Mouse (Mus musculus) embryonic facial prominence, embryonic 10.5 days (tissue): ENCODE results near the gene Tram1l1. TPM values are rescaled to one million over a fixed set of nuclear protein-coding genes. Genes with fewer than 3 reads are reported as not detected.
"Not testable (repeated sequence)": the region's sequence is repeated elsewhere in the genome, so short reads cannot be mapped to it uniquely, and the experiment has no call there.

Experiments
- DNase-seq: peaks from one replicate; pipeline ENCODE4 v3.0.0-alpha.2; 2017; ENCODE audit warnings: low spot score
- H3K27ac ChIP-seq: fragments of 300-500 bp; sonication (generic); replicated peaks from 2 replicates; pipeline ENCODE4 v1.5.1; 2016; ENCODE audit warnings: mild to moderate bottlenecking
- H3K27me3 ChIP-seq: fragments of 300-500 bp; sonication (generic); replicated peaks from 2 replicates; pipeline ENCODE4 v1.6.1; 2016; ENCODE audit warnings: low read depth, mild to moderate bottlenecking; ENCODE audit not compliant: poor library complexity, severe bottlenecking
- H3K36me3 ChIP-seq: fragments of 300-500 bp; sonication (generic); replicated peaks from 2 replicates; pipeline ENCODE4 v1.6.1; 2016; ENCODE audit warnings: mild to moderate bottlenecking, moderate library complexity
- H3K4me1 ChIP-seq: fragments of 300-500 bp; sonication (generic); 2 replicates; pipeline ENCODE4 v1.6.1; 2016
- H3K4me3 ChIP-seq: fragments of 300-500 bp; sonication (generic); 2 replicates; pipeline ENCODE4 v1.5.1; 2016; ENCODE audit warnings: mild to moderate bottlenecking, moderate library complexity
- H3K9me3 ChIP-seq: fragments of 300-500 bp; sonication (generic); 2 replicates; pipeline ENCODE4 v1.6.1; 2016; ENCODE audit warnings: mild to moderate bottlenecking
- WGBS: fragments of 180-500 bp; shearing (Covaris S2); methylation state at CpG from one replicate; pipeline ENCODE4 v1.1.7; 2016; 5-methylcytosine and 5-hydroxymethylcytosine counted together
- polyA plus RNA-seq: library from polyadenylated mRNA; unstranded; fragments of >200 nt; fragmentation: Nextera tagmentation; extraction: Ambion mirVana; gene quantifications from 2 replicates; pipeline ENCODE4 v1.2.1, GENCODE M21; 2016

Gene Tram1l1
- 10.9 TPM in 2 replicates for polyA plus RNA-seq

GRCm38 (mm10) chr3:124320821-124321576, at the start of gene Tram1l1:
Tram1l1 (plus strand) TSS chr3:124320855.
- Histone ChIP-seq H3K9me3 (no peaks in the 10 kb centered on the region), H3K27me3 (no peaks in the 10 kb centered on the region), H3K4me3 (peak within 1 kb of the TSS; percentile 71), H3K27ac (peak within 1 kb of the TSS; percentile 87), H3K4me1 (peaks cover 16% of the 10 kb centered on the region), H3K36me3 (no peaks in the 10 kb centered on the region)
- 3% methylated on average over 53 of the region's 53 CpGs for WGBS
- peak; percentile 93 for DNase-seq

GRCm38 (mm10) chr3:124271229-124271628, 49.4 kb upstream of the Tram1l1 start:
- no peaks in the 10 kb centered on the region for H3K9me3 ChIP-seq
- H3K4me3 ChIP-seq = no peak overlapping the region
- H3K27ac ChIP-seq = no peak overlapping the region
- DNase-seq = no peak
- no peaks in the 10 kb centered on the region for H3K36me3 ChIP-seq
- H3K27me3 ChIP-seq = no peaks in the 10 kb centered on the region
- H3K4me1 ChIP-seq = peaks cover 3% of the 10 kb centered on the region
- 55% methylated on average over 4 of the region's 4 CpGs for WGBS

GRCm38 (mm10) chr3:124271668-124272067, 49.0 kb upstream of the Tram1l1 start:
- Histone ChIP-seq H3K27me3 (no peaks in the 10 kb centered on the region), H3K4me1 (peaks cover 3% of the 10 kb centered on the region), H3K9me3 (no peaks in the 10 kb centered on the region), H3K27ac (no peak overlapping the region), H3K36me3 (no peaks in the 10 kb centered on the region), H3K4me3 (no peak overlapping the region)
- 64% methylated on average over 3 of the region's 3 CpGs for WGBS
- no peak for DNase-seq

GRCm38 (mm10) chr3:124272465-124273089, 48.1 kb upstream of the Tram1l1 start:
- Histone ChIP-seq H3K36me3 (no peaks in the 10 kb centered on the region), H3K4me3 (no peak overlapping the region), H3K4me1 (no peaks in the 10 kb centered on the region), H3K9me3 (no peaks in the 10 kb centered on the region), H3K27me3 (no peaks in the 10 kb centered on the region), H3K27ac (no peak overlapping the region)
- WGBS = 67% methylated on average over 2 of the region's 2 CpGs
- no peak for DNase-seq

GRCm38 (mm10) chr3:124274928-124275609, 45.6 kb upstream of the Tram1l1 start:
- H3K9me3 ChIP-seq, H3K27ac ChIP-seq, H3K4me1 ChIP-seq, H3K4me3 ChIP-seq, H3K27me3 ChIP-seq, H3K36me3 ChIP-seq: not testable (repeated sequence)
- peak; percentile 56 for DNase-seq
- 14% methylated on average over 13 of the region's 13 CpGs for WGBS

GRCm38 (mm10) chr3:124288936-124289335, 31.7 kb upstream of the Tram1l1 start:
- not testable (repeated sequence) for H3K36me3 ChIP-seq

GRCm38 (mm10) chr3:124319254-124319653, 1.4 kb upstream of the Tram1l1 start:
- Histone ChIP-seq H3K9me3 (no peaks in the 10 kb centered on the region), H3K27me3 (no peaks in the 10 kb centered on the region), H3K27ac (no peak overlapping the region), H3K36me3 (no peaks in the 10 kb centered on the region), H3K4me1 (peaks cover 16% of the 10 kb centered on the region), H3K4me3 (no peak overlapping the region)
- WGBS = 73% methylated on average over 4 of the region's 4 CpGs
- DNase-seq = no peak

More at GRCm38 (mm10) chr3:124288936-124289335, 31.7 kb upstream of the Tram1l1 start:
- H3K4me1 ChIP-seq, DNase-seq, H3K27me3 ChIP-seq, H3K4me3 ChIP-seq, H3K9me3 ChIP-seq, H3K27ac ChIP-seq: not testable (repeated sequence)
- 40% methylated on average over 7 of the region's 7 CpGs for WGBS

GRCm38 (mm10) chr3:124320398-124320797, 257 bp upstream of the Tram1l1 start:
- H3K4me1 ChIP-seq = peaks cover 16% of the 10 kb centered on the region
- no peaks in the 10 kb centered on the region for H3K36me3 ChIP-seq
- 19% methylated on average over 2 of the region's 2 CpGs for WGBS
- no peaks in the 10 kb centered on the region for H3K27me3 ChIP-seq
- H3K4me3 ChIP-seq = peak overlapping the region; percentile 71
- H3K9me3 ChIP-seq = no peaks in the 10 kb centered on the region
- H3K27ac ChIP-seq = peak overlapping the region; percentile 87
- no peak for DNase-seq

GRCm38 (mm10) chr3:124346445-124346844, 25.8 kb downstream of the Tram1l1 start:
- Histone ChIP-seq H3K4me3 (no peak overlapping the region), H3K4me1 (no peaks in the 10 kb centered on the region), H3K36me3 (no peaks in the 10 kb centered on the region), H3K27me3 (no peaks in the 10 kb centered on the region), H3K27ac (no peak overlapping the region), H3K9me3 (no peaks in the 10 kb centered on the region)
- no peak for DNase-seq

- 88% methylated on average over 3 of the region's 3 CpGs for WGBS
- Histone ChIP-seq H3K9me3 (no peaks in the 10 kb centered on the region), H3K27me3 (no peaks in the 10 kb centered on the region), H3K4me1 (no peaks in the 10 kb centered on the region), H3K36me3 (no peaks in the 10 kb centered on the region), H3K4me3 (no peak overlapping the region), H3K27ac (no peak overlapping the region)
- no peak for DNase-seq
Observed at GRCm38 (mm10) chr3:124357533-124357932, 36.9 kb downstream of the Tram1l1 start.

- Histone ChIP-seq H3K27me3 (no peaks in the 10 kb centered on the region), H3K36me3 (no peaks in the 10 kb centered on the region), H3K4me1 (no peaks in the 10 kb centered on the region), H3K27ac (no peak overlapping the region), H3K9me3 (no peaks in the 10 kb centered on the region), H3K4me3 (no peak overlapping the region)
- 85% methylated on average over 2 of the region's 2 CpGs for WGBS
- DNase-seq = no peak
Observed at GRCm38 (mm10) chr3:124372031-124372430, 51.4 kb downstream of the Tram1l1 start.
